In the genomic region with DNA sequence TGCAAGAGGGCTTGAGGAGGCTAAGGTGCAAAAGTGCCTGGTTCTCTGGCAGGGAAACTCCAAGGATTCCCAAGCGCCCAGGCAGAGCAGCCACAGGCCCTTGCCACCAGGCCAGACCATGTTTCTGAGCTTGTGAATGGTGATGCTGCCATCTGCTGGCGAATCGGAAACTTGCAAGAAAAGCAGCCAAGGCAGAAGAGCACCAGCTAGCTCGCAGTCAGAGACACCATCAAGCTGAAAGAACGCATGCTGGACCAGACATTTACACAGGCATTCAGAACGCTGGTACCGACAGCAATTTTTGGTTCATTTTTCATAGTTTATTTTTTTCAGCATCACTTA, we compare ENCODE assay signal across 8 mouse cellular contexts. TPM values are rescaled to one million over a fixed set of nuclear protein-coding genes. Genes with fewer than 3 reads are reported as not detected.
DNase-seq lines count a peak whose midpoint lies in the region; ATAC-seq and TF ChIP-seq lines count a peak whose summit lies in the region.

No protein-coding gene starts in this region.

- H3K27ac ChIP-seq in embryonic facial prominence, embryonic 10.5 days (replicated peaks) = no peak overlapping the region
- no peak overlapping the region for H3K27ac ChIP-seq in kidney, embryonic 15.5 days
- no peak overlapping the region for H3K27ac ChIP-seq in limb, embryonic 14.5 days (replicated peaks; ENCODE audit: low read depth, low read length)
- H3K27ac ChIP-seq in neural tube, embryonic 12.5 days = no peak overlapping the region
- no peak overlapping the region for H3K27ac ChIP-seq in stomach, postnatal 0 days (replicated peaks)

- no peaks in the 10 kb centered on the region for H3K27me3 ChIP-seq in embryonic facial prominence, embryonic 10.5 days (replicated peaks; ENCODE audit: low read depth, poor library complexity, severe bottlenecking)
- no peaks in the 10 kb centered on the region for H3K27me3 ChIP-seq in kidney, embryonic 15.5 days
- H3K27me3 ChIP-seq in limb, embryonic 14.5 days (ENCODE audit: control insufficient read depth, insufficient read depth, low read length) = no peaks in the 10 kb centered on the region
- no peaks in the 10 kb centered on the region for H3K27me3 ChIP-seq in neural tube, embryonic 12.5 days (replicated peaks)
- no peaks in the 10 kb centered on the region for H3K27me3 ChIP-seq in stomach, postnatal 0 days (ENCODE audit: control insufficient read depth, insufficient read depth, low read length)

- no peak for TF ChIP-seq POLR2A in limb, embryonic 14.5 days (IDR thresholded peaks at IDR 0.05; ENCODE audit: borderline replicate concordance, extremely low read depth, insufficient read depth, insufficient read length)

- 22% methylated on average over 7 of the region's 7 CpGs for WGBS in embryonic facial prominence, embryonic 10.5 days
- WGBS in kidney, embryonic 15.5 days = 16% methylated on average over 7 of the region's 7 CpGs
- WGBS in limb, embryonic 14.5 days = 15% methylated on average over 7 of the region's 7 CpGs
- 23% methylated on average over 7 of the region's 7 CpGs for WGBS in neural tube, embryonic 12.5 days
- WGBS in stomach, postnatal 0 days = 16% methylated on average over 7 of the region's 7 CpGs

- peak; percentile 57 for ATAC-seq in kidney, embryonic 15.5 days (replicated peaks; ENCODE audit: low FRiP score)
- peak; percentile 70; the same call in 1 of the 2 replicates for ATAC-seq in limb, embryonic 14.5 days (ENCODE audit: low FRiP score, low read depth)
- ATAC-seq in neural tube, embryonic 12.5 days (ENCODE audit: low FRiP score, low read depth) = peak; percentile 55; the same call in 1 of the 2 replicates
- peak; percentile 38; the same call in 1 of the 2 replicates for ATAC-seq in stomach, postnatal 0 days (ENCODE audit: low FRiP score, low TSS enrichment)

- H3K4me3 ChIP-seq in embryonic facial prominence, embryonic 10.5 days = no peak overlapping the region
- no peak overlapping the region for H3K4me3 ChIP-seq in kidney, embryonic 15.5 days (replicated peaks)
- H3K4me3 ChIP-seq in limb, embryonic 14.5 days (replicated peaks; ENCODE audit: low read length) = no peak overlapping the region
- no peak overlapping the region for H3K4me3 ChIP-seq in neural tube, embryonic 12.5 days
- no peak overlapping the region for H3K4me3 ChIP-seq in stomach, postnatal 0 days (ENCODE audit: low read depth, low read length)

- DNase-seq in 416B (ENCODE audit: low read depth) = peak; percentile 78
- peak; percentile 90 for DNase-seq in adrenal gland, postnatal 14 days
- peak; percentile 88 for DNase-seq in embryonic facial prominence, embryonic 10.5 days (ENCODE audit: low spot score)
- DNase-seq in heart, adult 18-20 months = peak; percentile 75 to 92
- peak; percentile 72 for DNase-seq in limb, embryonic 14.5 days (ENCODE audit: low spot score)
- peak; percentile 88 for DNase-seq in stomach, postnatal 0 days (ENCODE audit: low spot score)

- H3K9ac ChIP-seq in kidney, embryonic 15.5 days = no peak overlapping the region
- H3K9ac ChIP-seq in limb, embryonic 14.5 days (ENCODE audit: low read depth, low read length, severe bottlenecking) = no peak overlapping the region
- H3K9ac ChIP-seq in neural tube, embryonic 12.5 days = no peak overlapping the region
- H3K9ac ChIP-seq in stomach, postnatal 0 days (ENCODE audit: low read length) = no peak overlapping the region

- no peak for TF ChIP-seq EP300 in stomach, postnatal 0 days (optimal IDR thresholded peaks at IDR 0.05)

- TF ChIP-seq CTCF in stomach, postnatal 0 days (IDR thresholded peaks at IDR 0.05; ENCODE audit: low read depth) = peak; percentile 96

- H3K9me3 ChIP-seq in embryonic facial prominence, embryonic 10.5 days = no peaks in the 10 kb centered on the region
- H3K9me3 ChIP-seq in kidney, embryonic 15.5 days (replicated peaks) = no peaks in the 10 kb centered on the region
- no peaks in the 10 kb centered on the region for H3K9me3 ChIP-seq in limb, embryonic 14.5 days (ENCODE audit: control insufficient read depth, low read length)
- no peaks in the 10 kb centered on the region for H3K9me3 ChIP-seq in neural tube, embryonic 12.5 days
- no peaks in the 10 kb centered on the region for H3K9me3 ChIP-seq in stomach, postnatal 0 days (ENCODE audit: control insufficient read depth, low read length)

- H3K4me1 ChIP-seq in embryonic facial prominence, embryonic 10.5 days = peaks cover 7% of the 10 kb centered on the region; the same call in 1 of the 2 replicates
- H3K4me1 ChIP-seq in kidney, embryonic 15.5 days = no peaks in the 10 kb centered on the region
- H3K4me1 ChIP-seq in limb, embryonic 14.5 days (ENCODE audit: control insufficient read depth, insufficient read depth, low read length) = no peaks in the 10 kb centered on the region
- H3K4me1 ChIP-seq in neural tube, embryonic 12.5 days = no peaks in the 10 kb centered on the region
- H3K4me1 ChIP-seq in stomach, postnatal 0 days (replicated peaks; ENCODE audit: control insufficient read depth, insufficient read depth) = no peaks in the 10 kb centered on the region

- no peak overlapping the region for H3K4me2 ChIP-seq in kidney, embryonic 15.5 days
- H3K4me2 ChIP-seq in limb, embryonic 14.5 days (replicated peaks; ENCODE audit: low read depth, low read length, severe bottlenecking) = no peak overlapping the region
- H3K4me2 ChIP-seq in neural tube, embryonic 12.5 days (replicated peaks) = no peak overlapping the region
- H3K4me2 ChIP-seq in stomach, postnatal 0 days (replicated peaks; ENCODE audit: low read depth) = no peak overlapping the region

- peaks cover 36% of the 10 kb centered on the region for H3K36me3 ChIP-seq in embryonic facial prominence, embryonic 10.5 days (replicated peaks)
- peaks cover 32% of the 10 kb centered on the region for H3K36me3 ChIP-seq in kidney, embryonic 15.5 days
- peaks cover 27% of the 10 kb centered on the region for H3K36me3 ChIP-seq in limb, embryonic 14.5 days (ENCODE audit: control insufficient read depth, insufficient read depth, low read length)
- peaks cover 32% of the 10 kb centered on the region for H3K36me3 ChIP-seq in neural tube, embryonic 12.5 days
- peaks cover 9% of the 10 kb centered on the region for H3K36me3 ChIP-seq in stomach, postnatal 0 days (ENCODE audit: control insufficient read depth, insufficient read depth, low read length)

RNA-seq across cellular contexts. Expression of a gene that starts 22.8 kb away (rescaled TPM):
- total RNA-seq in adrenal gland, postnatal 14 days (2021) = 9.4 and 10.3 TPM in 2 replicates
- polyA plus RNA-seq in embryonic facial prominence, embryonic 10.5 days (2016; fragmentation: Nextera tagmentation; extraction: Ambion mirVana) = 19.1 and 20.7 TPM in 2 replicates
- total RNA-seq in heart, adult 18-20 months (2021) = 1 to 10 TPM; 3.5 to 4.0 TPM
- 14.9 and 15.3 TPM in 2 replicates for polyA plus RNA-seq in kidney, embryonic 15.5 days (2015; fragmentation: Nextera tagmentation; extraction: Ambion mirVana)
- 22.3 and 27.9 TPM in 2 replicates for polyA plus RNA-seq in limb, embryonic 14.5 days (2012; rRNA removed)
- 12.4 and 14.0 TPM in 2 replicates for polyA plus RNA-seq in limb, embryonic 14.5 days (2014; fragmentation: Nextera tagmentation; extraction: Ambion mirVana)
- 21.3 and 22.3 TPM in 2 replicates for polyA plus RNA-seq in neural tube, embryonic 12.5 days (2016; fragmentation: Nextera tagmentation; extraction: Ambion mirVana)
- 4.2 and 4.4 TPM in 2 replicates for polyA plus RNA-seq in stomach, postnatal 0 days (2015; fragmentation: Nextera tagmentation; extraction: Ambion mirVana)

RNA-seq across cellular contexts. Expression of a gene that starts 22.8 kb away (rescaled TPM):
- total RNA-seq in adrenal gland, postnatal 14 days (2021) = 26.5 and 27.3 TPM in 2 replicates
- 193 and 201 TPM in 2 replicates for polyA plus RNA-seq in embryonic facial prominence, embryonic 10.5 days (2016; fragmentation: Nextera tagmentation; extraction: Ambion mirVana)
- 10 to 100 TPM; 15.5 to 17.4 TPM for total RNA-seq in heart, adult 18-20 months (2021)
- 123 and 126 TPM in 2 replicates for polyA plus RNA-seq in kidney, embryonic 15.5 days (2015; fragmentation: Nextera tagmentation; extraction: Ambion mirVana)
- 29.4 and 54.7 TPM in 2 replicates for polyA plus RNA-seq in limb, embryonic 14.5 days (2012; rRNA removed)
- 75.1 and 85.2 TPM in 2 replicates for polyA plus RNA-seq in limb, embryonic 14.5 days (2014; fragmentation: Nextera tagmentation; extraction: Ambion mirVana)
- polyA plus RNA-seq in neural tube, embryonic 12.5 days (2016; fragmentation: Nextera tagmentation; extraction: Ambion mirVana) = 83.6 and 92.4 TPM in 2 replicates
- polyA plus RNA-seq in stomach, postnatal 0 days (2015; fragmentation: Nextera tagmentation; extraction: Ambion mirVana) = 45.7 and 50.1 TPM in 2 replicates

RNA-seq across cellular contexts. Expression of a gene that starts 37.7 kb away (rescaled TPM):
- total RNA-seq in adrenal gland, postnatal 14 days (2021) = 61.9 and 83.1 TPM in 2 replicates
- polyA plus RNA-seq in embryonic facial prominence, embryonic 10.5 days (2016; fragmentation: Nextera tagmentation; extraction: Ambion mirVana) = 110 and 128 TPM in 2 replicates
- total RNA-seq in heart, adult 18-20 months (2021) = 1 to 10 TPM; 5.7 to 8.3 TPM
- 69.8 and 77.3 TPM in 2 replicates for polyA plus RNA-seq in kidney, embryonic 15.5 days (2015; fragmentation: Nextera tagmentation; extraction: Ambion mirVana)
- polyA plus RNA-seq in limb, embryonic 14.5 days (2012; rRNA removed) = 107 and 151 TPM in 2 replicates
- 33.8 and 34.7 TPM in 2 replicates for polyA plus RNA-seq in limb, embryonic 14.5 days (2014; fragmentation: Nextera tagmentation; extraction: Ambion mirVana)
- polyA plus RNA-seq in neural tube, embryonic 12.5 days (2016; fragmentation: Nextera tagmentation; extraction: Ambion mirVana) = 530 and 545 TPM in 2 replicates
- polyA plus RNA-seq in stomach, postnatal 0 days (2015; fragmentation: Nextera tagmentation; extraction: Ambion mirVana) = 23.4 and 23.8 TPM in 2 replicates
